Mouse (Mus musculus) megakaryocyte, embryonic 14.5 days (primary cell): ENCODE measurements around the gene Aanat.

ENCODE experiments used
- FLI1 ChIP-seq: IDR thresholded peaks from 2 replicates; pipeline ENCODE4 v1.6.1; 2012; ENCODE audit warnings: low read length, inconsistent platforms, mixed read lengths
- GATA1 ChIP-seq: IDR thresholded peaks from 3 replicates; pipeline ENCODE4 v1.6.1; 2012; ENCODE audit warnings: mixed read lengths, low read length, inconsistent platforms, borderline replicate concordance

DNA sequence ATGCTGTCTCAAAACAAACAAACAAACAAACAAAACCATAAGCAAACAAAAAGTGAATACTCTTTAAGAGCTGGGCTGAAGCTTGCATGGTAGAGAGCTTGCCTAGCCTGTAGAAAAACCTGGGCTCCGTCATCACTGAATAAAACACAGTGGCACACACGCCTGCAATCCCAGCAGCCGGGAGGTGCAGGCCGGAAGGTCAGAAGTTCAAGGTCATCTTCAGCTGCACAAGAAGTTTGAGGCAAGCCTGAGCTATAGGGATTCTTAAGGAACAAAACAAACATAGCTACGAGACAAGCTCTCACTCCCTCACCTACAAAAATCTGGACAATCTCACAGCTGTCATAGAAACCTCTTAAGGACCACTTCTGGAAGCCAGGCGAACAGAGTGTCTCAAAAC lies 550 bp upstream of the Aanat start:
- TF ChIP-seq GATA1 (no peak), FLI1 (no peak)
